Mouse (Mus musculus): ENCODE measurements around the gene Ankrd36. TPM values are rescaled to one million over a fixed set of nuclear protein-coding genes. Genes with fewer than 3 reads are reported as not detected.

Gene Ankrd36
- polyA plus RNA-seq, 1 experiment from 2014 or later, result not detected

GRCm38 (mm10) chr11:5702271-5702956, 132.9 kb downstream of the Ankrd36 start:
- H3K4me1 ChIP-seq (replicated peaks), result peaks cover 15% of the 10 kb centered on the region
- no peak for ATAC-seq (ENCODE audit: low FRiP score)
- H3K4me3 ChIP-seq, result no peak overlapping the region
- H3K36me3 ChIP-seq, result peaks cover 25% of the 10 kb centered on the region
- H3K4me2 ChIP-seq, result no peak overlapping the region
- no peaks in the 10 kb centered on the region for H3K27me3 ChIP-seq
- WGBS, result 84% methylated on average over 5 of the region's 5 CpGs
- no peak overlapping the region for H3K9ac ChIP-seq
- no peaks in the 10 kb centered on the region for H3K9me3 ChIP-seq
- no peak overlapping the region for H3K27ac ChIP-seq

GRCm38 (mm10) chr11:5702957-5703332, 133.5 kb downstream of the Ankrd36 start:
- Histone ChIP-seq H3K4me2 (no peak overlapping the region), H3K4me3 (no peak overlapping the region), H3K27ac (no peak overlapping the region), H3K36me3 (peaks cover 25% of the 10 kb centered on the region), H3K4me1 (replicated peaks) (peaks cover 15% of the 10 kb centered on the region), H3K9me3 (no peaks in the 10 kb centered on the region), H3K9ac (no peak overlapping the region), H3K27me3 (no peaks in the 10 kb centered on the region)
- no peak for ATAC-seq (ENCODE audit: low FRiP score)
- 89% methylated on average over 6 of the region's 6 CpGs for WGBS

DNA sequence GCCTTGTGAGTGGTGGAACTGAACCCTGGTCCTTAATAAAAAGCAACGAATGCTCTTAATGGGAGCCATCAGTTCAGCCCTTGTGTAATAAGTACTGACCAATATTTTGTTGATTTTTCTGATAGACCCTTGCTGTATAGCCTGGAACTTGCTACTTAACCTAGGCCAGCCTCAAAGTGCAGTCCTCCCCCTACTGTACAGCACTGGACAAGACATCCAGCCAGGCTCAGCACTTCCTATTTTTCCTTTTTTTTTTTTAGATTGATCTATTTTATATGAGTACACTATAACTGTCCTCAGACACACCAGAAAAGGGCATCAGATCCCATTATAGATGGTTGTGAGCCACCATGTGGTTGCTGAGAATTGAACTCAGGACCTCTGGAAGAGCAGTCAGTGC, 133.9 kb downstream of the Ankrd36 start:
- Histone ChIP-seq H3K27me3 (no peaks in the 10 kb centered on the region), H3K36me3 (peaks cover 25% of the 10 kb centered on the region), H3K9me3 (no peaks in the 10 kb centered on the region), H3K9ac (no peak overlapping the region), H3K27ac (no peak overlapping the region), H3K4me2 (no peak overlapping the region), H3K4me1 (replicated peaks) (peaks cover 15% of the 10 kb centered on the region), H3K4me3 (no peak overlapping the region)
- 92% methylated on average over 1 of the region's 1 CpGs for WGBS
- no peak for ATAC-seq (ENCODE audit: low FRiP score)

- Histone ChIP-seq H3K27me3 (no peaks in the 10 kb centered on the region), H3K36me3 (peaks cover 25% of the 10 kb centered on the region), H3K4me2 (peak overlapping the region; percentile 84), H3K4me3 (peak overlapping the region; percentile 95), H3K27ac (no peak overlapping the region), H3K9ac (peak overlapping the region; percentile 94), H3K4me1 (replicated peaks) (peaks cover 15% of the 10 kb centered on the region), H3K9me3 (no peaks in the 10 kb centered on the region)
- ATAC-seq (ENCODE audit: low FRiP score), result no peak
- WGBS, result 95% methylated on average over 9 of the region's 9 CpGs
Measured at GRCm38 (mm10) chr11:5705972-5706371, 136.5 kb downstream of the Ankrd36 start.

- Histone ChIP-seq H3K27ac (peak overlapping the region; percentile 86), H3K4me1 (replicated peaks) (peaks cover 15% of the 10 kb centered on the region), H3K36me3 (peaks cover 25% of the 10 kb centered on the region), H3K4me3 (peak overlapping the region; percentile 95), H3K27me3 (no peaks in the 10 kb centered on the region), H3K9me3 (no peaks in the 10 kb centered on the region), H3K9ac (peak overlapping the region; percentile 94), H3K4me2 (peak overlapping the region; percentile 84)
- ATAC-seq (ENCODE audit: low FRiP score), result peak; percentile 84
- WGBS, result 1% methylated on average over 43 of the region's 43 CpGs
Measured at GRCm38 (mm10) chr11:5706874-5707529, 137.5 kb downstream of the Ankrd36 start.

DNA sequence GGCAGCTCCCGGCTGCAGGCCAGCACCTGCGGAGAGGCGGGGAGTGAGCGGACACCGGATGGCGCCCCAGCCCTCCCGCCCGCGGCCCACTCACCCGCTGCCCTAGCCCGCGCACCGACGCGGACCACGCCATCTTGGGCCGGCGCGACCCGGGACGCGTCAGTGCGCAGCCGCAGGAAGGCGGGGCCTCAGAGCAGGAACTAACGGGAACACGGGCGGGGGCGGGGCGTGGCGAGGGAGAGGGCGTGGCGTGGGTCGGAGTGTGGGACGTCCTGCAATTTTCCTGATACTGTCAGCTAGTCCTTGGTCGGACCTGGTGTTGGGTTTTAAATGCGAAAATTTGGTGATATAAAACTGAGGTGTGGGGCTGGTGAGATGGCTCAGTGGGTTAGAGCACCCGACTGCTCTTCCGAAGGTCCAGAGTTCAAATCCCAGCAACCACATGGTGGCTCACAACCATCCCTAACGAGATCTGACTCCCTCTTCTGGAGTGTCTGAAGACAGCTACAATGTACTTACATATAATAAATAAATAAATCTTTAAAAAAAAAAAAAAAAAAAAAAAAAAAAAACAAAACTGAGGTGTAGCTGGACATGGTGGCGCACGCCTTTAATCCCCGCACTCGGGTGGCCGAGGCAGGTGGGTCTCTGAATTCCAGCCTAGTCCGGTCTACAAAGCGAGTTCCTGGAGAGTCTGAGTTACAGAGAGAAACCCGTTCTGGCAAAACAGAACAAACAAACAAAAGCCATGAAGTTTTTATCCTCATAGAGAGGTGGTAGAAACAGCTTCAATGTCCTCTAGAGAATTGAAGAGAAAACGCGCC, 138.3 kb downstream of the Ankrd36 start:
- H3K4me3 ChIP-seq, result peak overlapping the region; percentile 95
- peak overlapping the region; percentile 94 for H3K9ac ChIP-seq
- peak overlapping the region; percentile 84 for H3K4me2 ChIP-seq
- peak; percentile 96 for ATAC-seq (ENCODE audit: low FRiP score)
- no peaks in the 10 kb centered on the region for H3K9me3 ChIP-seq
- no peaks in the 10 kb centered on the region for H3K27me3 ChIP-seq
- H3K27ac ChIP-seq, result peak overlapping the region; percentile 86
- 21% methylated on average over 44 of the region's 50 CpGs for WGBS
- peaks cover 15% of the 10 kb centered on the region for H3K4me1 ChIP-seq (replicated peaks)
- peaks cover 25% of the 10 kb centered on the region for H3K36me3 ChIP-seq

DNA sequence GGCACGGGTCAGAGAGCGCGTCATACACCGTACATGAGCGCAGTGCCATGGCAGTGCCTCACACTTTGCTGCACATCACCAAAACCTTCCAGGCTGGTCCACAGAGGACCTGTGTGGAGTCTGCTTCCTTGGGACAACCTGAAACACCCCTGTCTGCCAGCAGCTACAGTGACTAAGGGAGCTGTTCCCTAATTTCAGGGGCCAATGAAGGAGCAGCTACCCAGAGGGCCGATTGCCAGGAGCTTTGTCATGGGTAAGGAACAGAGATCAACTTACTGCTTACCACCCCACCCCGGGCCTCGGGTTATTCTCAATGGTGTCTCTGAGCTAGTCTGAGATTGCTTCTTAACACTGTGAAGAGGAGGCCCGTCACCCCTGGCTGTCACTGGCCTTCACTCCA, 145.7 kb downstream of the Ankrd36 start:
- H3K4me3 ChIP-seq, result no peak overlapping the region
- ATAC-seq (ENCODE audit: low FRiP score), result no peak
- peaks cover 50% of the 10 kb centered on the region for H3K36me3 ChIP-seq
- no peak overlapping the region for H3K9ac ChIP-seq
- no peaks in the 10 kb centered on the region for H3K9me3 ChIP-seq
- 92% methylated on average over 9 of the region's 9 CpGs for WGBS
- no peaks in the 10 kb centered on the region for H3K4me1 ChIP-seq (replicated peaks)
- no peaks in the 10 kb centered on the region for H3K27me3 ChIP-seq
- H3K4me2 ChIP-seq, result no peak overlapping the region
- H3K27ac ChIP-seq, result no peak overlapping the region

DNA sequence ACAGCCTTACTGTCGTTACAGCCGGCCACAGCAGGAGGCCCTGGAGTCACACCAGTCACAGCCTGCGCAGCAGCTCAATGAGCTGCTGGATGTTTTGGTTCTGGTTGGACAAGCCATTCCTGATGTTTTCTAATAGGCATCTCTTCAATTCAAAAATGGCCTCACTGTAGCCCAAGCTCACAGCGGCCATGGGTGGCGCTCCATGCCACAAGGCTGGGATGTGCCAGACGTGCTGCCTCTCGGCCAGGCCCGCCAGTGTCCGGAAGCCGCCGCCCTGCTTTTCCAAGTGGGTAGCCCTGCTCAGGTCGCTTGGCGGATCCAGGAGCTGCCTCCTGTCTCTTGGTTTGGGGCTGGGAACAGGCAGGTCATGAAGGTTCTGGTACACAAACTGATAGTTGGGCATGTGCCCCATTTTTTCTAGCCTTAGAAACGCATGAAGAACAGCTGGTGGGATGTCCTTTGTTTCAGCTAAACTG, 146.2 kb downstream of the Ankrd36 start, which contains the start of gene Mrps24:
Gene Mrps24 (minus strand): TSS at position 51 of the 476 bp plus-strand sequence.
- peaks cover 50% of the 10 kb centered on the region for H3K36me3 ChIP-seq
- no peak within 1 kb of the TSS for H3K27ac ChIP-seq
- WGBS, result 85% methylated on average over 14 of the region's 14 CpGs
- H3K4me2 ChIP-seq, result no peak within 1 kb of the TSS
- ATAC-seq (ENCODE audit: low FRiP score), result no peak
- H3K4me3 ChIP-seq, result no peak within 1 kb of the TSS
- H3K9ac ChIP-seq, result no peak within 1 kb of the TSS
- H3K27me3 ChIP-seq, result no peaks in the 10 kb centered on the region
- H3K9me3 ChIP-seq, result no peaks in the 10 kb centered on the region
- no peaks in the 10 kb centered on the region for H3K4me1 ChIP-seq (replicated peaks)

DNA sequence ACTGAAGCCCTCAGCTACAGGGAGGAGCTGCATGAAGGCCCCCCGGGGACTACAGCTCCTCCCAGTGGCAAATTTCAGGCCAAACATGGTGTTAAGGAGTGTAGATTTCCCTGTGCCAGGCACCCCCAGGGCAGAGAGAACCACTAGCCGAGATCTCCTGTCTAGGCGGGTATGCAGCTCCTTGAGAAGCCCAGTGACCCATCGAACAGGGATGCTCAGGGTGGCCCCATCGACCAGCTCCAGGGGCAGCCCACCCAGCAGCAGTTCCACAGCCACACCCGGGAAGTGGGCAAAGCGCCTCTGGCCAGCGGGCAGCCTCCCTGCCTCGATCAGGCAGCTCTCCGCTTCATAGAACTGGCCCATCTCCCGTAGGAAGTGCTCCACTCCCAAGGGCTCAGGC, 146.8 kb downstream of the Ankrd36 start:
- no peaks in the 10 kb centered on the region for H3K4me1 ChIP-seq (replicated peaks)
- ATAC-seq (ENCODE audit: low FRiP score), result no peak
- WGBS, result 96% methylated on average over 11 of the region's 11 CpGs
- H3K9ac ChIP-seq, result no peak overlapping the region
- no peak overlapping the region for H3K4me3 ChIP-seq
- no peaks in the 10 kb centered on the region for H3K27me3 ChIP-seq
- no peak overlapping the region for H3K4me2 ChIP-seq
- no peaks in the 10 kb centered on the region for H3K9me3 ChIP-seq
- H3K27ac ChIP-seq, result no peak overlapping the region
- peaks cover 50% of the 10 kb centered on the region for H3K36me3 ChIP-seq

DNA sequence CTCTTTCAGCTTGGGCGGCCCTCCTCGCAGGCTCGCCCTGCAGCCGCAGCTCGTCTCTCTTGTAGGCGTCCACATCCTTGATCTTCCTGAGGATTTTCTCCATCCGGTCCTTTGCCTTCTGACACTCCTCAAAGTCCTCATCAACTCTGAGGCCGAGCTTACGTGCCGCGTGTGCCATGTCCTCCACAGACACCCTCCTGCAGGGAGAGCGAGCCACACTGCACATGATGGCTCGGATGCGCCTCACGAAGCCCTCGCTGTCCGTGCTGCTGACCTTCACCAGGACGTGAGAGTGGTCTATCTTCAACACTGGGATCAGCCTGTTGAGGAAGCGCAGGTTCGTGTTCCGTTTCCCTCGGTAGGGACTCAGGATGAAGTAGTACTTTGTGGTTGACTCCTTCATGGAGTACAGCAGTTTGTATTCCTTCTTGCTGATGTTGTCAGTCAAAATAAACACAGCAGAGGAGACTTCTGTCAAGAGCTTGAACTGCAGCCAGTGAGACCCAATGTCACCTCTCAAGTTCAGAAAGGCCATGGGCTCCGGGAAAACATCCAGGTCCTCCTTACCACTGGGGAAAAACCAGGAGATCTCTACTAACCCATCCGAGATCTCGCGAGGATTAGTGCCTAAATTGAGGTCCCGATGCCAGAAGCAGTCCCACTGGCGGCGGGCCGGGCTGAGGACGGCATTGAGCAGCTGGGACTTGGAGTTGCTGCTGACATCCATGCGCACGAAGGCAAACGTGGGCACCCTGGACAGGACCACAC, 147.6 kb downstream of the Ankrd36 start:
- 95% methylated on average over 34 of the region's 34 CpGs for WGBS
- Histone ChIP-seq H3K36me3 (peaks cover 57% of the 10 kb centered on the region), H3K9me3 (no peaks in the 10 kb centered on the region), H3K27ac (no peak overlapping the region), H3K4me2 (no peak overlapping the region), H3K4me1 (replicated peaks) (no peaks in the 10 kb centered on the region), H3K4me3 (no peak overlapping the region), H3K27me3 (no peaks in the 10 kb centered on the region), H3K9ac (no peak overlapping the region)
- no peak for ATAC-seq (ENCODE audit: low FRiP score)

DNA sequence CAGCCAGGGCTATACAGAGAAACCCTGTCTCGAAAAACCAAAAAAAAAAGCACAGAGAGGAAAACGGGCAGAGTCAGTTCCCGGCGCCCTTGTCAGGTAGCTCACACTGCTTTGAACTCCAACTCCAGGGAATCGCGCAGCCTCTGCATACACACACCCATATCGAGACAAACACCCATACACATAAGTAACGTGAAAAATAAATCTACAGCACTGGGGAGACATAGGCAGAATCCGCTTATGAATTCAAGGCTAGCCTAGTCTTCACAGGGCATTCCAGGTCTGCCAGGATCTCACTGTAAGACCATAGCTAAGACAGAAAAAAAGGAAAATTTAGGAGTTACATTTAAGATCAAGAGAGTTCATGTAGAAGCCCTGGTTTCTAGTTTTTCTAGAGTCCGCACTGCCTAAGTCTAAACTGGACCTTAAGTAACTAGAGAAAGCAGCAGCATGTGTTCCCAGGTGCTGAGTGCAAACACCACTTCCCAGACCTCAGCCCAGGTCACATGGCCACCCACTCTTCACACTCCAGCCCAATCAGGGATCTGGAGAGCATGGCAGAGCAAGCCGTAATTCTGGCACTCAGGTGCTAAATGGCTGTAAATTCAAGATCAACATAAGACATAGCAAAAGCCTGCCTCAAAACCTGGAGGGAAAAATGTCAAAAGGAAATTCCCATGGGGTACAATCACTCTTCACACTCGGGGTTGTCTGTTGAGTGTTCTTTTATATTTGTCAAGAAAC, 149.3 kb downstream of the Ankrd36 start:
- Histone ChIP-seq H3K36me3 (peaks cover 62% of the 10 kb centered on the region), H3K9ac (no peak overlapping the region), H3K4me2 (no peak overlapping the region), H3K4me1 (replicated peaks) (no peaks in the 10 kb centered on the region), H3K27me3 (no peaks in the 10 kb centered on the region), H3K9me3 (no peaks in the 10 kb centered on the region), H3K27ac (no peak overlapping the region), H3K4me3 (no peak overlapping the region)
- ATAC-seq (ENCODE audit: low FRiP score), result no peak
- WGBS, result 97% methylated on average over 12 of the region's 12 CpGs
